Mouse (Mus musculus) kidney, embryonic 15.5 days (tissue): ENCODE measurements around the gene Fads1. TPM values are rescaled to one million over a fixed set of nuclear protein-coding genes. Genes with fewer than 3 reads are reported as not detected.
"Not testable (repeated sequence)": the region's sequence is repeated elsewhere in the genome, so short reads cannot be mapped to it uniquely, and the experiment has no call there.

Experiments used
- ATAC-seq: fragments of 200-750 bp; cut with Nextera tagmentation; replicated peaks from 2 replicates; pipeline ENCODE4 v1.8.0; 2017; ENCODE audit warnings: moderate TSS enrichment; ENCODE audit not compliant: low FRiP score
- H3K27ac ChIP-seq: fragments of 300-500 bp; sonication (generic); 2 replicates; pipeline ENCODE4 v1.5.1; 2015; ENCODE audit warnings: mild to moderate bottlenecking, inconsistent platforms
- H3K27me3 ChIP-seq: fragments of 300-500 bp; sonication (generic); 2 replicates; pipeline ENCODE4 v1.6.1; 2015; ENCODE audit warnings: inconsistent platforms
- H3K36me3 ChIP-seq: fragments of 300-500 bp; sonication (generic); 2 replicates; pipeline ENCODE4 v1.6.1; 2015; ENCODE audit warnings: inconsistent platforms
- H3K4me1 ChIP-seq: fragments of 300-500 bp; sonication (generic); 2 replicates; pipeline ENCODE4 v1.6.1; 2015; ENCODE audit warnings: inconsistent platforms
- H3K4me2 ChIP-seq: fragments of 300-500 bp; sonication (generic); 2 replicates; pipeline ENCODE4 v1.6.1; 2015; ENCODE audit warnings: moderate library complexity, mild to moderate bottlenecking, inconsistent platforms
- H3K4me3 ChIP-seq: fragments of 300-500 bp; sonication (generic); replicated peaks from 2 replicates; pipeline ENCODE4 v1.5.1; 2015; ENCODE audit warnings: mild to moderate bottlenecking, inconsistent platforms
- H3K9ac ChIP-seq: fragments of 300-500 bp; sonication (generic); 2 replicates; pipeline ENCODE4 v1.6.1; 2015; ENCODE audit warnings: mild to moderate bottlenecking, inconsistent platforms
- H3K9me3 ChIP-seq: fragments of 300-500 bp; sonication (generic); replicated peaks from 2 replicates; pipeline ENCODE4 v1.6.1; 2016; ENCODE audit warnings: inconsistent platforms
- WGBS: fragments of 180-500 bp; shearing (Covaris S2); methylation state at CpG from one replicate; pipeline ENCODE4 v1.1.7; 2015; ENCODE audit warnings: mixed read lengths; 5-methylcytosine and 5-hydroxymethylcytosine counted together
- polyA plus RNA-seq: library from polyadenylated mRNA; unstranded; fragments of >200 nt; fragmentation: Nextera tagmentation; extraction: Ambion mirVana; gene quantifications from 2 replicates; pipeline ENCODE4 v1.2.1, GENCODE M21; 2015

Fads1 gene
- polyA plus RNA-seq, 1 experiment from 2014 or later, result 108 TPM

- Histone ChIP-seq H3K9ac (no peak overlapping the region), H3K4me3 (no peak overlapping the region), H3K9me3 (no peaks in the 10 kb centered on the region), H3K27ac (no peak overlapping the region), H3K27me3 (no peaks in the 10 kb centered on the region), H3K36me3 (no peaks in the 10 kb centered on the region), H3K4me1 (no peaks in the 10 kb centered on the region), H3K4me2 (no peak overlapping the region)
- 85% methylated on average over 3 of the region's 3 CpGs for WGBS
- no peak for ATAC-seq
Observed at GRCm38 (mm10) chr19:10168441-10168840, 14.2 kb upstream of the Fads1 start.

- ATAC-seq, result no peak
- no peaks in the 10 kb centered on the region for H3K36me3 ChIP-seq
- no peaks in the 10 kb centered on the region for H3K4me1 ChIP-seq
- no peaks in the 10 kb centered on the region for H3K9me3 ChIP-seq
- no peaks in the 10 kb centered on the region for H3K27me3 ChIP-seq
- H3K27ac ChIP-seq, result no peak overlapping the region
- no peak overlapping the region for H3K9ac ChIP-seq
- H3K4me3 ChIP-seq, result no peak overlapping the region
- no peak overlapping the region for H3K4me2 ChIP-seq
Observed at GRCm38 (mm10) chr19:10169179-10169578, 13.5 kb upstream of the Fads1 start.

- H3K27me3 ChIP-seq, ATAC-seq, H3K27ac ChIP-seq, H3K4me3 ChIP-seq, H3K4me1 ChIP-seq, H3K4me2 ChIP-seq, H3K36me3 ChIP-seq, H3K9ac ChIP-seq, H3K9me3 ChIP-seq: not testable (repeated sequence)
- WGBS, result 93% methylated on average over 3 of the region's 3 CpGs
Observed at GRCm38 (mm10) chr19:10169692-10170330, 12.9 kb upstream of the Fads1 start.

- 56% methylated on average over 1 of the region's 1 CpGs for WGBS
- H3K4me1 ChIP-seq, result no peaks in the 10 kb centered on the region
Observed at GRCm38 (mm10) chr19:10170466-10170865, 12.2 kb upstream of the Fads1 start.

GRCm38 (mm10) chr19:10171359-10171758 is 11.3 kb upstream of the Fads1 start:
- H3K4me2 ChIP-seq, result no peak overlapping the region
- H3K27ac ChIP-seq, result no peak overlapping the region
- no peak overlapping the region for H3K4me3 ChIP-seq
- ATAC-seq, result no peak
- WGBS, result 64% methylated on average over 7 of the region's 7 CpGs
- no peak overlapping the region for H3K9ac ChIP-seq
- H3K4me1 ChIP-seq, result no peaks in the 10 kb centered on the region
- no peaks in the 10 kb centered on the region for H3K36me3 ChIP-seq
- H3K9me3 ChIP-seq, result no peaks in the 10 kb centered on the region
- no peaks in the 10 kb centered on the region for H3K27me3 ChIP-seq

More at GRCm38 (mm10) chr19:10170466-10170865, 12.2 kb upstream of the Fads1 start:
- no peak overlapping the region for H3K4me2 ChIP-seq
- no peak overlapping the region for H3K4me3 ChIP-seq
- no peak for ATAC-seq
- no peaks in the 10 kb centered on the region for H3K36me3 ChIP-seq
- no peak overlapping the region for H3K27ac ChIP-seq
- H3K27me3 ChIP-seq, result no peaks in the 10 kb centered on the region
- no peak overlapping the region for H3K9ac ChIP-seq
- no peaks in the 10 kb centered on the region for H3K9me3 ChIP-seq

GRCm38 (mm10) chr19:10171846-10172245 is 10.8 kb upstream of the Fads1 start:
- no peak overlapping the region for H3K4me2 ChIP-seq
- H3K9me3 ChIP-seq, result no peaks in the 10 kb centered on the region
- H3K36me3 ChIP-seq, result no peaks in the 10 kb centered on the region
- H3K4me1 ChIP-seq, result peaks cover under 1% of the 10 kb centered on the region; the same call in 1 of the 2 replicates
- no peak for ATAC-seq
- no peak overlapping the region for H3K27ac ChIP-seq
- H3K4me3 ChIP-seq, result no peak overlapping the region
- no peak overlapping the region for H3K9ac ChIP-seq
- H3K27me3 ChIP-seq, result no peaks in the 10 kb centered on the region

GRCm38 (mm10) chr19:10173116-10173718 is 9.5 kb upstream of the Fads1 start:
- Histone ChIP-seq H3K27ac (no peak overlapping the region), H3K9me3 (no peaks in the 10 kb centered on the region), H3K4me2 (no peak overlapping the region), H3K27me3 (no peaks in the 10 kb centered on the region), H3K36me3 (no peaks in the 10 kb centered on the region), H3K4me3 (no peak overlapping the region), H3K4me1 (peaks cover 7% of the 10 kb centered on the region; the same call in 1 of the 2 replicates), H3K9ac (no peak overlapping the region)
- WGBS, result 86% methylated on average over 5 of the region's 5 CpGs
- no peak for ATAC-seq

GRCm38 (mm10) chr19:10173844-10174539 is 8.7 kb upstream of the Fads1 start:
- Histone ChIP-seq H3K4me3 (no peak overlapping the region), H3K27me3 (no peaks in the 10 kb centered on the region), H3K9me3 (no peaks in the 10 kb centered on the region), H3K4me1 (peaks cover 7% of the 10 kb centered on the region; the same call in 1 of the 2 replicates), H3K36me3 (no peaks in the 10 kb centered on the region), H3K27ac (no peak overlapping the region), H3K9ac (no peak overlapping the region), H3K4me2 (no peak overlapping the region)
- ATAC-seq, result no peak
- 83% methylated on average over 7 of the region's 7 CpGs for WGBS

- no peaks in the 10 kb centered on the region for H3K36me3 ChIP-seq
- 81% methylated on average over 4 of the region's 4 CpGs for WGBS
- H3K9me3 ChIP-seq, result no peaks in the 10 kb centered on the region
- no peak overlapping the region for H3K4me3 ChIP-seq
- no peak overlapping the region for H3K9ac ChIP-seq
- H3K27me3 ChIP-seq, result no peaks in the 10 kb centered on the region
- no peak overlapping the region for H3K27ac ChIP-seq
- no peak overlapping the region for H3K4me2 ChIP-seq
- peaks cover 7% of the 10 kb centered on the region; the same call in 1 of the 2 replicates for H3K4me1 ChIP-seq
- ATAC-seq, result no peak
Observed at GRCm38 (mm10) chr19:10174956-10175355, 7.7 kb upstream of the Fads1 start.

GRCm38 (mm10) chr19:10176477-10176876 is 6.2 kb upstream of the Fads1 start:
- Histone ChIP-seq H3K9ac (no peak overlapping the region), H3K4me1 (peaks cover 7% of the 10 kb centered on the region; the same call in 1 of the 2 replicates), H3K4me2 (no peak overlapping the region), H3K27me3 (no peaks in the 10 kb centered on the region), H3K9me3 (no peaks in the 10 kb centered on the region), H3K4me3 (no peak overlapping the region), H3K27ac (0 out of 2 replicates have a peak overlapping the region, but pooled peaks have one; percentile 24), H3K36me3 (no peaks in the 10 kb centered on the region)
- ATAC-seq, result no peak
- WGBS, result 73% methylated on average over 1 of the region's 1 CpGs

GRCm38 (mm10) chr19:10176941-10177372 is 5.7 kb upstream of the Fads1 start:
- Histone ChIP-seq H3K9me3 (no peaks in the 10 kb centered on the region), H3K27ac (peak overlapping the region; percentile 37; the same call in 1 of the 2 replicates), H3K4me2 (0 out of 2 replicates have a peak overlapping the region, but pooled peaks have one; percentile 24), H3K4me1 (peaks cover 7% of the 10 kb centered on the region; the same call in 1 of the 2 replicates), H3K36me3 (no peaks in the 10 kb centered on the region), H3K4me3 (no peak overlapping the region), H3K9ac (no peak overlapping the region), H3K27me3 (no peaks in the 10 kb centered on the region)
- ATAC-seq, result 0 out of 2 replicates have a peak, but pooled peaks have one; percentile 29
- 46% methylated on average over 7 of the region's 7 CpGs for WGBS

- no peak overlapping the region for H3K9ac ChIP-seq
- H3K4me3 ChIP-seq, result no peak overlapping the region
- H3K4me1 ChIP-seq, result peaks cover 29% of the 10 kb centered on the region
- H3K9me3 ChIP-seq, result no peaks in the 10 kb centered on the region
- no peak for ATAC-seq
- H3K4me2 ChIP-seq, result no peak overlapping the region
- no peaks in the 10 kb centered on the region for H3K27me3 ChIP-seq
- peaks cover 14% of the 10 kb centered on the region for H3K36me3 ChIP-seq
- 94% methylated on average over 7 of the region's 7 CpGs for WGBS
- no peak overlapping the region for H3K27ac ChIP-seq
Observed at GRCm38 (mm10) chr19:10181225-10181624, 1.5 kb upstream of the Fads1 start.
